Mouse (Mus musculus) ES-E14 (cell line): ENCODE measurements around the gene Pola2. TPM values are rescaled to one million over a fixed set of nuclear protein-coding genes. Genes with fewer than 3 reads are reported as not detected.

ENCODE experiments used
- DNase-seq: peaks from one replicate; pipeline ENCODE4 v3.0.0-alpha.2; 2013; ENCODE audit warnings: low read depth, low spot score
- H3K27ac ChIP-seq: 2 replicates; pipeline ENCODE4 v1.5.1; 2012; ENCODE audit warnings: low read depth, mild to moderate bottlenecking, low read length, moderate library complexity, mixed read lengths; ENCODE audit not compliant: poor library complexity, insufficient read depth, severe bottlenecking
- H3K36me3 ChIP-seq: 2 replicates; pipeline ENCODE4 v1.6.1; 2012; ENCODE audit warnings: mild to moderate bottlenecking, low read length, moderate library complexity, mixed read lengths; ENCODE audit not compliant: control insufficient read depth, poor library complexity, insufficient read depth, severe bottlenecking
- H3K4me1 ChIP-seq, 2 experiments: fragments of 150-350 bp in 1 of 2; sonication (generic) in 1 of 2; 2 replicates each; pipeline ENCODE4 v1.6.1; 2012; ENCODE audit warnings: low read length in 2 of 2, mild to moderate bottlenecking in 1 of 2, mixed read lengths in 1 of 2; ENCODE audit not compliant: control insufficient read depth in 2 of 2, insufficient read depth in 2 of 2, poor library complexity in 1 of 2
- H3K4me3 ChIP-seq, 2 experiments: fragments of 150-350 bp in 1 of 2; sonication (generic) in 1 of 2; 2 replicates each; pipeline ENCODE4 v1.5.1; 2012; ENCODE audit warnings: low read length in 2 of 2, low read depth in 1 of 2, mild to moderate bottlenecking in 1 of 2, mixed read lengths in 1 of 2; ENCODE audit not compliant: insufficient read depth in 1 of 2, poor library complexity in 1 of 2, severe bottlenecking in 1 of 2
- H3K9ac ChIP-seq: 2 replicates; pipeline ENCODE4 v1.6.1; 2012; ENCODE audit warnings: low read depth, mild to moderate bottlenecking, low read length, mixed read lengths; ENCODE audit not compliant: poor library complexity, insufficient read depth, severe bottlenecking
- H3K9me3 ChIP-seq: fragments of 150-350 bp; sonication (generic); 2 replicates; pipeline ENCODE4 v1.6.1; 2012; ENCODE audit warnings: low read depth, mild to moderate bottlenecking, low read length; ENCODE audit not compliant: control insufficient read depth, insufficient read depth
- CHD2 ChIP-seq: IDR thresholded peaks from 2 replicates; pipeline ENCODE4 v1.6.1; 2014; ENCODE audit warnings: mild to moderate bottlenecking, low read depth, low read length, inconsistent platforms
- HCFC1 ChIP-seq: IDR thresholded peaks from 2 replicates; pipeline ENCODE4 v1.6.1; 2012; ENCODE audit warnings: low read length, inconsistent platforms, borderline replicate concordance; ENCODE audit not compliant: insufficient read depth
- MAFK ChIP-seq: IDR thresholded peaks from 2 replicates; pipeline ENCODE4 v1.6.1; 2014; ENCODE audit warnings: mild to moderate bottlenecking, low read depth, low read length, inconsistent platforms; ENCODE audit not compliant: insufficient read depth
- ZC3H11A ChIP-seq: IDR thresholded peaks from 2 replicates; pipeline ENCODE4 v1.6.1; 2012; ENCODE audit warnings: low read depth, mild to moderate bottlenecking, inconsistent platforms, low read length, borderline replicate concordance
- ZNF384 ChIP-seq: IDR thresholded peaks from 2 replicates; pipeline ENCODE4 v1.6.1; 2012; ENCODE audit warnings: low read depth, low read length, inconsistent platforms
- in situ Hi-C, 2 experiments: fragments of 600-800 bp; cut with MboI; formaldehyde crosslinking; loops; one replicate each; pipeline ENCODE4 v1.15.1; 2025; ENCODE audit warnings: low sequenced_read_pairs in 2 of 2, inconsistent platforms in 1 of 2; ENCODE audit not compliant: unreplicated experiment in 2 of 2
- total RNA-seq: library from RNA; depleted of rRNA; stranded (reverse); fragments of 300-350 nt; gene quantifications from 2 replicates; pipeline ENCODE4 v1.2.3, GENCODE M21; 2012

Gene Pola2
- total RNA-seq, 1 experiment = 69.7 TPM

DNA sequence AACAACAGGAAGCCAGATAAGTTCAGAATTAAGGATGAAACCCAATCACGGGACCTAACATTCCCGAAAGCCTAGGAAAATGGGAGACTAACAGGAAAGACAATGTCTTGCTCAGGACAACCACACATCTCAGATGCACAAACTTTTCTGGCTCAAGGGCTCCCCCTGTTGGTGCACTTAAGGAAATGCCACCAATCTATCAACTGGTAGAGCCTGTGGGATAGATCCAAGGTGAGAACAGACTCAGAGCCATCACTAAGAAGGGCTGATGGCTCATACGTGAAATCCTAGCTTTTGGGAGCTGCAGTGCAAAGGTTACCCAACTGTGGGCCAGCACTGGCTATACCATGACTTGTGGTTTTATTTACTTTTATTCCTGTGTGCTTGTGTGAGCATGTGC, 7.3 kb downstream of the Pola2 start:
- peak; percentile 82 for DNase-seq
- Histone ChIP-seq H3K4me3 (no peak overlapping the region), H3K27ac (no peak overlapping the region), H3K4me1 (peaks cover 0 to 12% of the 10 kb centered on the region in 2 experiments; a peak in 2 of 4 replicates), H3K36me3 (peaks cover 61% of the 10 kb centered on the region), H3K9me3 (no peaks in the 10 kb centered on the region), H3K9ac (no peak overlapping the region)
- no peak for TF ChIP-seq ZC3H11A
- TF ChIP-seq CHD2 = no peak
- TF ChIP-seq ZNF384 = no peak
- no peak for TF ChIP-seq MAFK
- TF ChIP-seq HCFC1 = no peak
- in situ Hi-C loops = no loop called here

GRCm38 (mm10) chr19:5955704-5956670, 8.0 kb downstream of the Pola2 start:
- Histone ChIP-seq H3K27ac (peak overlapping the region; percentile 13; the same call in 1 of the 2 replicates), H3K4me3 (no peak overlapping the region), H3K9me3 (no peaks in the 10 kb centered on the region), H3K4me1 (peaks cover 0 to 12% of the 10 kb centered on the region in 2 experiments; a peak in 2 of 4 replicates), H3K36me3 (peaks cover 63% of the 10 kb centered on the region), H3K9ac (0 out of 2 replicates have a peak overlapping the region, but pooled peaks have one; percentile 1)
- in situ Hi-C loops = no loop called here
- no peak for TF ChIP-seq CHD2
- TF ChIP-seq ZNF384 = no peak
- no peak for TF ChIP-seq MAFK
- TF ChIP-seq ZC3H11A = no peak
- TF ChIP-seq HCFC1 = no peak
- no peak for DNase-seq

- no peak for DNase-seq
- in situ Hi-C loops = no loop called here
- no peak for TF ChIP-seq MAFK
- no peak for TF ChIP-seq ZNF384
- TF ChIP-seq ZC3H11A = no peak
- TF ChIP-seq HCFC1 = no peak
- TF ChIP-seq CHD2 = no peak
- no peaks in the 10 kb centered on the region for H3K9me3 ChIP-seq
- no peak overlapping the region for H3K9ac ChIP-seq
- peaks cover 0 to 12% of the 10 kb centered on the region in 2 experiments; a peak in 2 of 4 replicates for H3K4me1 ChIP-seq
- H3K4me3 ChIP-seq = no peak overlapping the region
- peaks cover 69% of the 10 kb centered on the region for H3K36me3 ChIP-seq
- no peak overlapping the region for H3K27ac ChIP-seq
Measured at GRCm38 (mm10) chr19:5954936-5955335, 9.1 kb downstream of the Pola2 start.

- TF ChIP-seq MAFK (no peak), HCFC1 (no peak), CHD2 (no peak), ZC3H11A (no peak), ZNF384 (no peak)
- Histone ChIP-seq H3K36me3 (peaks cover 72% of the 10 kb centered on the region), H3K9ac (no peak overlapping the region), H3K27ac (no peak overlapping the region), H3K4me1 (peaks cover 0 to 12% of the 10 kb centered on the region in 2 experiments; a peak in 2 of 4 replicates), H3K4me3 (no peak overlapping the region), H3K9me3 (no peaks in the 10 kb centered on the region)
- in situ Hi-C loops = no loop called here
- DNase-seq = no peak
Measured at GRCm38 (mm10) chr19:5954031-5954710, 9.8 kb downstream of the Pola2 start.
